Mouse (Mus musculus) v-Abl transformed pro-B cells (cell line): ENCODE measurements around the gene Plekha4.

Experiments
- in situ Hi-C, 2 experiments: fragments of 400-800 bp; cut with MboI; formaldehyde crosslinking; loops; one replicate each; pipeline ENCODE4 v1.15.1; 2025; ENCODE audit not compliant: unreplicated experiment in 2 of 2

The Plekha4 gene

DNA sequence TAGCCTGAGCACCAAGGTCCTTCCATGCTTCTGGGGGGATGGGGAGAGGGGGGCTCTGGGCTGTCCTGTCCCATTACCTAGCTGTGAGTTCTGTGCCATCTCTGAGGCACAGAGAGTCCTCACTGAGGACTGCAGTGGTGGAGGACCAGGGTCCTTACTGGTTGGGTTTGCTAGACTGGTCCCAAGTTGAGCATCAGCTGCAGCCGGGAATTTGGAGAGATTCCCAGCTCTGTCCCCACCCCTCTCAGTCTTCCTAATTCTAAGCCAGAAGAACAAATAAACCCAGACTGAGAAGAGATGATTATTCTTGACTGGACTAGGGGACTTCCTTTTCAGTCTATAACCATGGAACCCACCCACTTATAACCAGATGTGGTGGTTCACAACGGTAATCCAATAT is 4.5 kb downstream of the Plekha4 start:
- in situ Hi-C loops: no loop called here

DNA sequence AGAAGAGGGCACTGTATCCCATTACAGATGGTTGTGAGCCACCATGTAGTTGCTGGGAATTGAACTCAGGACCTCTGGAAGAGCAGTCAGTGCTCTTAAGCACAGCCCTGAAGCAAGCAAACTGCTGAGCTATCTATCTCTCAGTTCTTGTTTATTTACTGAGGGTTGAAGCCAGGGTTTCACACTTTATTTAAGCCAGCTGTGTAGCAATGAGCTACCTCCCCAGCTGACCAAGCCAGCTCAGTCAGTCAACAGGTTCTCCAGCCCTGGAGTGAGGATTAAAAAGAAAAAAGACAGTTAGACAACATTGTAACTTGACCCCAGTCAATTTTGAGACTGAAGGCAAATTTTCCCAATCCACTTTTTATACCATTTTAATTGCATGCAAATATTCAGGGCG is 9.5 kb downstream of the Plekha4 start:
- in situ Hi-C loops: no loop called here

GRCm38 (mm10) chr7:45537602-45538001 is 11.5 kb downstream of the Plekha4 start:
- in situ Hi-C loops: no loop called here

- in situ Hi-C loops: no loop called here
Observed at GRCm38 (mm10) chr7:45538163-45539041, 12.3 kb downstream of the Plekha4 start.

- in situ Hi-C loops: no loop called here
Observed at GRCm38 (mm10) chr7:45539095-45539494, 13.0 kb downstream of the Plekha4 start.

GRCm38 (mm10) chr7:45540213-45540612 is 14.1 kb downstream of the Plekha4 start:
- in situ Hi-C loops: no loop called here

- in situ Hi-C loops: no loop called here
Observed at GRCm38 (mm10) chr7:45544525-45544924, 18.4 kb downstream of the Plekha4 start.

DNA sequence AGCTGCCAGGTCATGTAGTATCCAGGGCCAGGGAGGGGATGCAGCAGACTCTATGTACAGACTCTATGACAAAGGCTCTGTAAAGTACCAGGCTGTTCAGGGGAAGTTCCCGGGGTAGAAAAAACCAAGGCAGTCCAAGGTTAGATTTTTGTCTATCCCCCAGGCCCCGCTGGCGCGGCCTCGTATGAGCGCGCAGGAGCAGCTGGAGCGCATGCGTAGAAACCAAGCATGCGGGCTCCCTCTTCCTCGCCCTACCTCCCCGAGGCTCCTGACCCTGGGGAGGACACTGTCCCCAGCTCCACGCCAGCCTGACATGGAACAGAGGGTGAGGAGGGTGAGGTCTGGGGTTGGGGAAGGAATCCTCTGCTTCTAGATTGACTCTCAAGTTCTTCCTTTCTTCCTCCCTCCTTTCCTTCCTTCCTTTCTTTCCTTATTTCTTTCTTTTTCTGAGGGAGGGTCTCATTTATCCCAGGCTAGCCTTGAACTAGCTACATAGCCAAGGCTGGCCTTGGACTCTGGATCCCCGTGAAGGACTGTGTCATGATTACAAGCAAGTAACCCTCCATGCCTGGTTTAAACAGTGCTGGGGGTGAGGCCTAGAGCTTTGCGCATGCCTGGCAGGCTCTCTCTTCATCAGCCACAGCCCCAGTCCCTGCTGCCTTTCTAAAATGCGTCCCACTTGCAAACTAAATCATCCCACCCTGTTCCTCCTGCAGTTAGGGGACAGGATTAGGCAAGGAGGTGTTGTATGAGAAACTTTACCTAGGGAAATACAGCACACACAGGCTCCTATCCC is 23.7 kb downstream of the Plekha4 start:
- in situ Hi-C loops: loop anchor here in 1 of 2 experiments (25.0 kb wide), 1 partner anchor 238 kb away; no protein-coding TSS in a partner anchor

- in situ Hi-C loops: loop anchor here in 1 of 2 experiments (25.0 kb wide), 1 partner anchor 239 kb away; no protein-coding TSS in a partner anchor
Observed at GRCm38 (mm10) chr7:45550821-45551511, 24.8 kb downstream of the Plekha4 start.

GRCm38 (mm10) chr7:45551512-45551883 is 25.4 kb downstream of the Plekha4 start:
- in situ Hi-C loops: loop anchor here in 1 of 2 experiments (25.0 kb wide), 1 partner anchor 239 kb away; no protein-coding TSS in a partner anchor

GRCm38 (mm10) chr7:45553519-45553918 is 27.4 kb downstream of the Plekha4 start:
- in situ Hi-C loops: loop anchor here in 1 of 2 experiments (25.0 kb wide), 1 partner anchor 241 kb away; no protein-coding TSS in a partner anchor

DNA sequence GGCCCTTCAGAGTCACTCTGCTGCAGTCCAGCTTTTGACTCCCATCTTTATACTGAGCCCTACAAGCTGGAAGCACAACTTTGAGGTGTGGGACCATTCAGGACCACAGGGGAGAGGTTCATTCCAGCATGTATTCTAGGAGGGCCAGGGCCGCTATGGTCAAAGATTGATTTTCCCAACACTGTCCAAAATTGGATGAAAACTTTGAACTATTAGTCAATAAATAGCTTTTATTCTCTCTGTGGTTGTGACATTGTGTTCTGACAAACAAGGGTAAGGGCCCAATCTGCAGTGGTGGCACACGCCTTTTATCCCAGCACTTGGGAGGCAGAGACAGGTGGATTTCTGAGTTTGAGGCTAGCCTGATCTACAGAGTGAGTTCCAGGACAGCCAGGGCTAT is 27.9 kb downstream of the Plekha4 start:
- in situ Hi-C loops: loop anchor here in 1 of 2 experiments (25.0 kb wide), 1 partner anchor 242 kb away; no protein-coding TSS in a partner anchor

GRCm38 (mm10) chr7:45554744-45555143 is 28.6 kb downstream of the Plekha4 start, which contains the start of gene Hsd17b14:
TSS of gene Hsd17b14 (plus strand) at chr7:45554893.
- in situ Hi-C loops: loop anchor here (5.0 to 25.0 kb wide), 3 partner anchors 37 to 242 kb away; no protein-coding TSS in a partner anchor

DNA sequence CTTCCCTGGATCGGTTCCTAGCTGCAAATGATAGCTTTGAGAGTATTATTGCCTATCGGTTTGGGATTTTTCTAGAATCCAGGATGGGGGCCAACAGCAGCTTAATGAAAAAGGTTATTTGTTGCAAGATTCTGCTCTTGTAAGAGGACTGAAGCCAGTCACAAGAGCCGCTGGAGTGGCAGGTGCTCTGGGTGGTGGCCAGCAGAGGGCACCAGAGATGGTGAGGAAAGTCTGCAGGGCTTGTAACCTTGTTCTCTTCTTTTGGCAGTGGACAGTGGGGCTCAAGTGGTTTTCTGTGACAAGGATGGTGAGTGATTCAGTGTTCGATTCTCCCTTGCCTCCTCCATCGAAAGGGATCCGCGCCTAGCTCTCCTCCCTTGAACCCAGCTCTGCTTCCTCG is 29.7 kb downstream of the Plekha4 start:
- in situ Hi-C loops: loop anchor here (5.0 to 25.0 kb wide), 3 partner anchors 37 to 243 kb away; no protein-coding TSS in a partner anchor

DNA sequence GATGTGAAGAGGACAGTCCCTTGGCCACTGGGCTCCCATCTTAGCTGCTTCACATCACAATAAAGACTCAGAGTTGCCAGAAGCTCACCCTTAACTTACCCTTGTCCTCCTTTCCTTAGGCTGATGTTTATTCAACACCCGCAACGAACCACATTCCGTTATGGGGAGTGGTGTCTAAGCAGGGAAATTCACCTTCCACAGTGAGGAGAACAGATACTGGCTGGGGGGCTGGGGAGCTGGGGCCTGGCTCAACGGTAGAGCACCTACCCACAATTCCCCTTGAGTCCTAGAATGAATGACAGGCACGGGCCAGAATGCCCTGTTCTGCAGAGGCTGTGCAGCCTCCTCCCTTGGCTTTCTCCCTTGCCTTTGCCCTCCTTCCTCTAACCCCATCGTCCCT is 32.8 kb downstream of the Plekha4 start:
- in situ Hi-C loops: loop anchor here (5.0 to 25.0 kb wide), 3 partner anchors 33 to 247 kb away; no protein-coding TSS in a partner anchor

GRCm38 (mm10) chr7:45560241-45560640 is 34.1 kb downstream of the Plekha4 start:
- in situ Hi-C loops: loop anchor here (5.0 to 25.0 kb wide), 5 partner anchors 37 to 258 kb away; no protein-coding TSS in a partner anchor

- in situ Hi-C loops: loop anchor here (5.0 to 25.0 kb wide), 5 partner anchors 36 to 259 kb away; no protein-coding TSS in a partner anchor
Observed at GRCm38 (mm10) chr7:45560843-45561623, 34.9 kb downstream of the Plekha4 start.

DNA sequence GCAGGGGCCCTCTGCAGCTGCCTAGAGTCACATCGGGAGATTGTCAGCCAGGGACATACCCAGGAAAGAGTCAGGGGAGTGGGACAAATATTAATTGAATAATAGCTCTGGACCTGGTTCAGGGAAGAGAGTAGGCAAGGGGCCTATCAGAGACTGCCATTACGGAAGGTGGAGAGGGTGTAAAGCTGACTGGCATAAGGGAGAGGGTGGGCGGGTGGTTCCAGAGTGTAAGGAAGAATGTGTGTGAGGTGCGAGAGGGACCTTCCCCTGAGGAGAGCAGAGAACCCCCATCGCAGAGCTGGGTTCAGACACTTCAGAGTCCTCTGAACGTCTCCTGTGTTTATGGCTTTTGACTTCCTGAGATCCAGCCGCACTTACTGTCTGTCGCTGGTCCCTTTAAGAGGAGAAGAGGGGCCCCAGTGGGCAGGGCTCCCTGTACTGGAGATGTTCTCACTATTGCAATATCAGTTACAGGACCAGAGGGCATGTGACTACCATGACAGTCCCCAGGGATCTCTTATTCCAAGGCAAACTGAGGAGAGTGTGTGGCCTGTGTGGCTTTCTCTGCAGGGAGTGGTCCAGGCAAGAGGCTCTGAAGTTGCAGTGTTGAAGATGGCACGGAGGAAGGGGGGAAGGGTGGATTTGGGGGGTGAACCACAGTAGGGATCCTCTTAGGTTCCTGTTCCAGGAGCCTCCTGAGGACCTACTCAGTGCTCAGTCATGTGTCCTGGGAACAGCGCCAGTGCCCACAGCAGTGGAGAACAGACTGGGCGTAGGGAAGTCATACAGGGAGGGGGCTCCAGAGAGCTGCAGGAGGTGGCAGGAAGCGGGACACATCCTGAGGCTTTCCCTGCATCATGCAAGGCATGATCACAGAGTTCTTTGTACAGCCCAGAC is 35.7 kb downstream of the Plekha4 start:
- in situ Hi-C loops: loop anchor here (5.0 to 25.0 kb wide), 5 partner anchors 35 to 260 kb away; no protein-coding TSS in a partner anchor
